Mouse (Mus musculus) large intestine, adult 2 months (tissue): ENCODE data around the gene Cst3. TPM values are rescaled to one million over a fixed set of nuclear protein-coding genes. Genes with fewer than 3 reads are reported as not detected.

ENCODE experiments used
- DNase-seq: peaks from one replicate; pipeline ENCODE4 v3.0.0-alpha.2; 2012; ENCODE audit warnings: low read depth, low spot score
- whole genome bisulfite sequencing: fragments of 180-500 bp; shearing (Covaris S2); methylation state at CpG from one replicate; pipeline ENCODE4 v1.1.7; 2018; 5-methylcytosine and 5-hydroxymethylcytosine counted together
- polyA plus RNA-seq: library from polyadenylated mRNA; depleted of rRNA; stranded (reverse); fragments of >200 nt; gene quantifications from 2 replicates; pipeline ENCODE4 v1.2.3, GENCODE M21; 2012; rRNA removed

Gene Cst3
- 418 and 430 TPM in 2 replicates for polyA plus RNA-seq

DNA sequence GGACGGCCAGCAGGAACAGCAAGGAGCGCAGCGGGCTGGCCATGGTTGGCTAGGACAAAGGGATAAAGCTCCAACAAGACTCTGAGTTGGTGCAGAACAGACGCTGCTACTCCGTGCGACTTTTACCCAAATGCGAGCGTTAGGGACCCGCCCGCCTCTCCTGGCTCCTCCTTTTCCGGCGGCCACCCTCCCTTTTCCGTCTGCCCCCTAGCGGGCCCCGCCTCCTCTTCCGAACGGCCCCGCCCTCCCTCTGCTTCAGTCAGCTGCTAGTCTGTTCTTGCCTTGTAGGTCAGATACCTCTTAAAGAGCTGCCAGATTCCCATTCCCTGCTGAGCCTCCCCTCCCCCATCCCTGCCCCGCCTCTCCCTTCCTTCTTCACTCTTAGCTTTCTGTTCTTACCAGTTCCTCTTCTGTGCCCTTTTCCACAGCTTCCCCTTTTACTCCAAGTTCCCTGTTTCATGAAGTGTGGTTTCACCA, at the start of gene Cst3:
TSS of gene Cst3 (minus strand) at position 358 of the 477 bp plus-strand sequence.
- under 1% methylated on average over 19 of the region's 19 CpGs for WGBS
- DNase-seq = peak; percentile 57

DNA sequence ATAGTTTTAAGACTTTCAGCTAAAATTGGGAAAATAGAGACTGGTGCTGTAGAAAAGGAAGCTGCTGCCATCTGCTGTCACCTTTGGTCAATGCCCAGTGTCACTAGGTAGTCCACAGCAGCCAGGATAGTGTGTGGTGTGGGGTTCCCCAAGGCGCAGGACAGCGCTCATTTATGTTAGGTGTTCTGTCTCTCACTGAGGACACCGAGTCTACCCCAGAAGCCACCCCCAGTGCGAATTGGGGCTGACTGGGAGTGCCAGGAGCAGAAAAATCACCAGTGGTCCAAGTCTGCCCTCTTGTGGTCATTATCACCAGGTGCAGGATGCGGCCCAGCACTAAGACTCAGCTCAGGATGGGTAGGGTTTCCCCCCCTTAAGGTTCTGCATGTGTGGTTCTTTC, 26.8 kb upstream of the Cst3 start:
- peak; percentile 19 for DNase-seq

DNA sequence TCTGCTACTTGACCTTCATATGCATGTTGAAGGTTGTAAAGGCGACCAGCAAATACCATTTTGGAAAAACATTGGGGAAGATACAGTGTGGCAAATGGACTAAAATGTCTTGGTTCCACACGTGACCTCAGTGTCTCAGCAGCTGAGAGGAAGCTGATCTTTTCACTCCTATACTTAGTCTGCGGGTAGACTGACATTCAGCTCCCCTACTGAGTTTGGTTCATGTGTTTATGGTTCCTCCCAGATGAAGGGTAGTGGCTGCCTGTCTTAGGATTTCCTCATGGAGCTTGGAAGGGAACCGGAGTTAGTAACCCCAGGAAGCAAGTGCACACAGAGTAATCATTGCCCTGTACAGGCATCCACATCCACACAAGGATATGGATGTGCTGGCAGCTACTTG, 24.8 kb upstream of the Cst3 start:
- no peak for DNase-seq
- WGBS = 61% methylated on average over 4 of the region's 4 CpGs

More for the DNA sequence above, 26.8 kb upstream of the Cst3 start:
- WGBS = 5% methylated on average over 5 of the region's 5 CpGs

DNA sequence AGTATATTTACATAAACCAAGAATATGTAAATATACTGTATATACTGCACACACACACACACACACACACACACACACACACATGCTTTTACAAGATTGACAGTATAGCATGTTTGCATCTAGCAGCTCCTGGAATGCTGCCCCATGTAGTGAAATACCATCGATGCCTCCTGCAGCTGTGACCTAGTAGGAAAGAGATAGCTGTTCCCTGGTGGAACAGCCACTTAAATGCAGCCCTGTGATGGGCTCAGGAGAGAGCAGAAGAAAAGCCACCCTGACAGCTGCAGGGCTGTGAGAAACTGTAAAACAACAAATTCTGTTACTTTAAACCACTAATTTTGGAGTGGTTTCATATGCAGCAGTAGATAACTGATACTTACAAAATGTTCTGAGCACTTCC, 20.7 kb upstream of the Cst3 start:
- DNase-seq = no peak
- 42% methylated on average over 1 of the region's 1 CpGs for WGBS

DNA sequence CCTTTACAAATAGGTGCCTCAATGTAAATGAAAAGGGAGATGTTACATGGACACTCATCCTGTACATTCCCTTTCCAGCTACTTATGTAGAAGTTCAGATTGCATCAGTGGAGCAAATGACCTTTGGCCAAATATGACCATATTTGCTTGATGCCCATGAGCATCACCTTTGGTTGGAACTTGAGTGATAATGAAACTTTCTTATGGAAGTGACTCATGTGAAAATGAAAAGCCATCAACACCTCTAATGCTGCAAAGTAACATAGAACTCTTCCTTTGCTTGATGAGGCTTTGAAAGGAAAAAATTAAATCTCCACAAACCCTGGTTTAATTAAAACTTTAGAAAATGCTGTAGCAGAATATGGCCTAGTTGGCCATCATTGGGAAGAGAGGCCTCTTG, 17.6 kb upstream of the Cst3 start:
- no peak for DNase-seq

DNA sequence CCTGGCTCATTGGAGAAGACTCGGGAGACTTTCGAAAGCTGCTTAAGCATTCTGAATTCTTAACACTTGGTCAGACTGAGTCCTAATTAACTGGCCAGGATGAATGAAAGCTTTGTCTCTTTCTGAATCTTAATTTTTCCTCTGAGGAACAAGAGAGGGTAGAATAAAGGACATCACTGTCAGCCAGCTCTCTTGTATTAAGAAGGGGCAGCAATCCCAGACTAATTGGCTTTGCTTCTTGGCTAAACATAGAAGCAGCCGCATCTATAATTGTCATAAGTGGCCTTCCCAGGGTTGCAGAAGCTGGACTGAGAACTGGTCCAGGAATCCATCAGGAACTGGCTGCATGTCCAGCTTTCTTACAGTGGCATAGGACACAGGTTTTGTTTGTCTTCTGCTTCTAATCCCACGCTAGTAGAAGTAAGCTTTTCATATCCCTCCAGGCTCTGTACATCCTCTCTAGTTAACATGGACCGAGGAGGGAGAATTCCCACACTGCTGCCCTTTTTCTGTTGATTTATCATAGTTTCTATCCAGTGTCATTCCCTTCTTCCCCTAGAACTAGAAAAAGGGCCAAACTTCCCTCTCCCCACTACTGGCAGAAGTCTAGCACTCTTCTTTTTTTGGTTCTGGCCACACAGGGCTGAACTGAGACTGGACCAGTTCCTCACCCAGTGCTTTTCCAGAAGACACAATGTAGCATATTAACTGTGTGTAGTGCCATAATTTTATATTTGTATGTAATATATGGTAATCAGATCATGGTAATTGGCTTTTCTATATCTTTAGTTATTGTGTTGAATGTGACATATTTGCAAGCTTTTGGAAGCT, 14.7 kb upstream of the Cst3 start:
- DNase-seq = no peak
- 69% methylated on average over 5 of the region's 5 CpGs for WGBS

DNA sequence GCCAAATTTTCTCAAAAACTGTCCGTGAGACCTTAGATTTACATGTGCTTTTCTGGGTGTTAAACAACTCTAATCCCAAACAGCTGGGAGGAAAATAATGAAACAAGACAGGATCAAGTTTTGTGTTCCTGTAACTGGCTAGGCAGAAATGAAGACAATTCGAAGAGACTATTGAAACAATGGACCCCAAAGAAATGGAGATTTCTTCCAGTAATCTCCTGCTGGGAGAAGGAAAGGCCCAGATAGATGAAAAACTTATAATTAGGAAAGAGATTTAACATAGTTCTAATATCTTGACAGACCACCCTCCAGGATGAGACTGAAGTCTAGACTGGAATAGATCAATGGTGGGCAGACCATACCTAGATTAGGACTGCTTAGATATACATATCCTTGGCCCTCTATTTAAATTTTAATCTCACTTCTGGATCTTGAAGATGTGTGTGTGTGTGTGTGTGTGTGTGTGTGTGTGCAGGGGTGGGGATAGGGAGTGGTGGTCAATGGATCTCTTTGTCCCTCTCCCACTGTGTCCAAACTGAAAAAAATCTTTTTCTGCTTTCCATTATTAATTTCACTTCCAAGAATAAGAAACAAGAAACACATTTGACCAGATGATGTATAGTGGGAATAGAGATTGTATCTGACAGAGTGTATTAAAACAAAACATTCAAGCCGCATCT, 14.0 kb upstream of the Cst3 start:
- DNase-seq = no peak
- WGBS = 65% methylated on average over 3 of the region's 3 CpGs

DNA sequence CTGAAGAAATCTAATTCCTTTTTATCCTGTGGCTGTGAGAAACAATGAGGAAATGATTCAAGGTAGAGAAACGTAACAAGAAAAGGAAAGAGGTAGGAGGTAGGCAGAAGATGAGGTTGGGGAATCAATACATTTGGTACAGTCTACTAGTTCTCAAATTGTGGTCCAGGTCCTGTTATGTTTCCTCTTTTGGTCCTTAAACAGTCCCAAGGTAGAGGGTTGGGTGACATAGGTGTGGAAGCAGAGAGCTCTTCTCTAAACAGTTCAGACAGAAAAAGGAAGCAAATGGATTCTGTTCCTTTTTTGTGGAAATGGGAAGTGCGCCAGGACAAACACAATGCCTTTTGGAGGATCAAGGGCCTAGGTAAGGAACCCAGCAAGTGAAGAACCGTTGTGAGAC, 13.4 kb upstream of the Cst3 start:
- WGBS = 61% methylated on average over 3 of the region's 3 CpGs
- no peak for DNase-seq

DNA sequence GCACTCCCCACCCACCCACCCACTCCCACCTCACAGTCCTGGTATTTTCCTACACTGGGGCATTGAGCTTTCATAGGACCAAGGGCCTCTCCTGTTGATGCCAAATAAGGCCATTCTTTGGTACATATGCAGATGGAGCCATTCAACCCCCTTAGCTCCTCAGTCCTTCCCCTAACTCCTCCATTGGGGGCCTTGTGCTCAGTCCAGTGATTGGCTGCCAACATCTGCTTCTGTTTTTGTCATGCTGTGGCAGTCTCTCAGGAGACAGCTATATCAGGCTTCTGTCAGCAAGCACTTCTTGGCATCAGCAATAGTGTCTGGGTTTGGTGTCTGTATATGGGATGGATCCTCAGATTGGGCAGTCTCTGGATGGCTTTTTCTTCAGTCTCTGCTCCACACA, 9.2 kb upstream of the Cst3 start:
- no peak for DNase-seq

DNA sequence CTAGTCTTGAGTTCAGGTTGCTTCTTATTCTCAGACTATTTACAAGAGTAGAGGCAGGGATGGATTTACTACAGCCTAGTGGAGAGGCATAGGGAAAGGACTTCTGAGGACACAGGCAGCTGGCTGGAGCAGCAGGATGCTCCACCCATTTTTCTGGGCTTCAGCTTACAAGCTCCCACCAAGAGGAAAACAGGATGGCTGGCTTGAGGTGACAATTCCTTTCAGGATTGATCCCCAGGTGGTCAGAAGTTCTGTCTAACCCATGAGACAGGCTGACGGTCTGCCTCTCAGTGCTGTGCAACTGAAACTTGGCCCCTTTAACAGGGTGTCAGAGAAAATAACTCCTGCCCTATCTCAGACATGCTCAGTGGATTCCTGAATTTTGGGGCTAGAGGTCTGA, 3.7 kb upstream of the Cst3 start:
- 61% methylated on average over 1 of the region's 1 CpGs for WGBS
- no peak for DNase-seq

DNA sequence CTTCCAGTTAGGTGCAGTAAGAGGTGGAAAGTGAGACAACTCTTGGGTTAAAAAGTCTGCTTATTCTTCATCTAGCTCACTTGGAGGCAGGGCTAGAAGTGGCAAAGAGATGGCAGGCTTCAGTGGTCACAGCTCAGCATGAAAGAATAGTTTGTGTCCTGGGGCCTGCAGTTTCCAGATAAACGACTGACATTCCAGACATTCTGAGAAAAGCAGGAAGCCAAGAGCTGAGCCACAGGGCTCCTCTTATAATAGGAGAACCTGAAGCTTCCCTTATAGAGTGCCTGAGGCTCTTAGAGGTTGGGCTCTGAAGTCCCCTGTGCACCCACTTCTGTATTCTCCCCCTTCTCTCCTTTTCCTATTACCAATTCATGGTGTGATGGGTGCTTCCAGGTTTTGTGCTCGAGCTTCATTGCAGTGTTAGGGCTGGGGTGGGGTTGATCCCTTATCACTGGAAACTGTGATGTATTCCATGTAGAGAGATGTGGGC, 3.2 kb upstream of the Cst3 start:
- 7% methylated on average over 2 of the region's 2 CpGs for WGBS
- no peak for DNase-seq

DNA sequence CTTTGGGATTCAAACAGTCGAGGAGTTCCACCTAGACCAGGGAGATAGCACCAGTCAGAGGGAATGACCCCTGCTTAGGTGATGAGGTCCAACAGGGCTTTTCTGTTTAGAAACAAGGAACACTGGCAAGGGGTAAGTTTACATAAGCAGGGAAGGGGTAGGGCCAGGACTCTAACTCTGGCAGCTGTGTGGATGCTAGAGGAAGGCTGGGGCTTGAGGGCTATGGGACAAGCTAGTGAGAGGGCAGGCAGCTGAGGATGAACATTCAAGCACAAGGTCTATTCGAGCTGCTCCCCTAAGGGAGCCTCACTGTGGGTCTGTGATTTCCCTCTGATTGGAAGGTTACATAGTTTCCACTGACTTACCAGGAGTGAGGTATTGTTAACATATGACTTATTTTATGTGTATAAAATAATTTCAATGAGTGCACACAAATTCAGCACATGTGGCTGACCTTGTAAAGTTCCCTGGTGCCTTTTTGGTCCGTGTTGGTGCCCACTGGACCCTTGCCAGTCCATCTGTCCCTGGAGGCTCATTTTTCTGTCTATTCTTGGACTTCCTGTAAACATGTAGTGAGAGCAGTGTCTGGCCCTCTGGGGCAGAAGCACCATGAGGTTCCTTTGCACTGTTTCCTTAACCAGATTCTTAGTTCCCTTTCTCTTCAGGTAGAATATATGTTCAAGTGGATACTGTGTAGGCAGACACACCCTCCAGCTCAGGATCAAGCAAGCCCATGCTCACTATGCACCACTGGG, 1.7 kb upstream of the Cst3 start:
- DNase-seq = no peak
- WGBS = 25% methylated on average over 3 of the region's 3 CpGs

DNA sequence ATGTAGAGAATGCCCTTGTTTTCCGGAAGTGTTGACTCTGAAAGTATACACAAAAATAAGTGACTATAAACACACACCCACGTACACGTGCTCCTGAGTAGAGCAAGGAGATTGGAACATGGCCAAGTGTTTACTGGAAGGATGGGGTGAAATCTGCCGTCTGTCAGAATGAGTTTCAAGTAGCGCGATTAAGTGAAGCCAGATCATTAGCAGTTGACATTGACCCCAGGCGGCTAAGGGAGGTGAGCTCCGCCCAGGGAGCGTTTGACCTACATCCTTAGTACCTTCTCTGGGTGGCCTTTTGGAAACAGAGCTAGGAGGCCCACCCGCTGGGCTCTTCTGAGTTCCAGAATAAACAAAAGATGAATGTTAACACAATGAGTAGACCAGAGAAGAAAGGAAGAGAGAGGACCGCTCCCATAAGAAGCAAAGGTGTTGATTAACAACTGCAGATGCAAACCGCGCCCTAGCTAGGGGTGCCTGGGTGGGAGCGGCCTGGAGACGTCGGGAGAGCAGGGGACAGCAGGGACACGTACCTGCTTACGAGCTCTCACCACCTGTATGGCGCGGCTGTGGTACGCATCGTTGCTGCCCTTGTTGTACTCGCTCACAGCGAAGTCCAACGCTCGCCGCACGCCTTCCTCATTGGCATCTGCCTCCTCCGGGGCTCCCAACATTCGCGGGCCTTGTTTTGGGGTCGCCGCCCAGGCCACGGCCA, 716 bp downstream of the Cst3 start:
- no peak for DNase-seq
- under 1% methylated on average over 34 of the region's 34 CpGs for WGBS

DNA sequence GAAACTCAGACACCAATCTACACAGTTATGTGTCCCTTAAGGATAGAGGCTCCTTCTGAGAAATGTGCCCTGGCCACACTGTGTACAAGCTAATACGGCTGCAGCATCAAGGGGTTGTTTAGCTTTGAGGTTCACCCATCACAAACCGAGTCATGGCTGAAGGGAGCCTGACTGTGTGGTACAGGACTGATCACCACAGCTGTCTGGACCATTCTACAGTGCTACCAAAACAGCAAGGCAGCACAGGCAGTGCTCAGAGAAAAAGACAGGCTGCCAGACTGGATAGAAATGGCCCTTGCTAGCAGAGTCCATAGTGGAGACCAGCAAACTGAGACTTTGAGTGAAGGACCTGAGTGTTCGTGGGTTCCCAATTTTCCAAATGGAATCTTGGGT, 1.3 kb downstream of the Cst3 start:
- WGBS = 31% methylated on average over 3 of the region's 3 CpGs
- no peak for DNase-seq

DNA sequence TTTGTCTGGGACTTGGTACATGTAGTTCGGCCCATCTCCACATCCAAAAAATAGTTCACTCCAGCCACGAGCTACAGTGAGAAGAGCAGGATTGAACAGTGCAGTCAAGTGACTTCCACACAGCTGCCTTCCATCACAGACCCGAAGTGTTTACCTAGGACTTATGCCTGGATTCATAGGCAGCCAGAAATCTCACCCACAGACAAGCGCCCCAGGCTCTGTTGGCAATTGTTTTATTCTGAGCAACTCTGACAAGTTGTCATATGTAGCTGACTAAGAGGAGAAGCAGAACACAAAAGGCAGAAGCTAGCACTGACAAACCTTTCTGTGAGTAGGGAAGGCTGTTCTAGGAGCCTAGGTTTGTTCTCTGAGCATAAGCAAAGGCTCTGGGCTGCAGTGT, 2.6 kb downstream of the Cst3 start:
- no peak for DNase-seq
- 55% methylated on average over 4 of the region's 4 CpGs for WGBS

DNA sequence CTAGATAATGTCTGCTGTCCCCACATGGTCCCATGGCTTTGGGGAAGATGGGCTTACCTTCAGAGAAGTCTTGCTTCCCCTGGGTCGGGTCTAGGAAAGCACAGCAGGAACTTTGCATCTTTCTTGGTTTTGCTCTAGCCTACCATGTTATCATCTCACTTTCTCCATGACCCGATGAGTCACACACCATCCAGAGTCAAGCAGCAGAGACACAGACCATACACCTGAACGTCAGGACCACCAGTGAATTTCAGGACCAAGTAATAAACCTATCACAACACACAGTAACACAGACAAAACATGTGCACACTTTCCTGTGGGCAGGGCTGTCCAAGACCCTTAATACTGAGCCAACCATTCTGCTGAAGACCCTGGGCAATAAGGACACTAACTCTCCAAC, 5.0 kb downstream of the Cst3 start:
- no peak for DNase-seq
- WGBS = 86% methylated on average over 3 of the region's 3 CpGs

DNA sequence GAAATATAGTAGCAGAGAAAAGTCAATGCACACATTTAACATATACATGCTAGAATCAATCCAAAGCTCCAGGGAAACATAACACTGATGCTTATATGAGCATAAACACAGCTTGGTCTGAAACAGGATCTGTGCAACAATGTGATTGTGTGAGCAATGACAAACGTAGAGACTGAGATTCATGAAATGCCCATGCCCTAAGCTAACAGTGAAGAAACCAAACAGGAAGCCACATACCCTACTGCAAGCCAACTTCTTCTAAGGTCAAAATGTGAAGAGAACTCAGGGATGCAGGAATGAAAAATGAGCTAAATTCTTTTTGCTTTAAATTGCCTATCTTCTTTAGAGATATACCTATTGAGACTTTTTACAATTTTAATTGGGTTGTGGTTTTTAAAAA, 6.5 kb downstream of the Cst3 start:
- DNase-seq = no peak
- WGBS = 37% methylated on average over 1 of the region's 1 CpGs

DNA sequence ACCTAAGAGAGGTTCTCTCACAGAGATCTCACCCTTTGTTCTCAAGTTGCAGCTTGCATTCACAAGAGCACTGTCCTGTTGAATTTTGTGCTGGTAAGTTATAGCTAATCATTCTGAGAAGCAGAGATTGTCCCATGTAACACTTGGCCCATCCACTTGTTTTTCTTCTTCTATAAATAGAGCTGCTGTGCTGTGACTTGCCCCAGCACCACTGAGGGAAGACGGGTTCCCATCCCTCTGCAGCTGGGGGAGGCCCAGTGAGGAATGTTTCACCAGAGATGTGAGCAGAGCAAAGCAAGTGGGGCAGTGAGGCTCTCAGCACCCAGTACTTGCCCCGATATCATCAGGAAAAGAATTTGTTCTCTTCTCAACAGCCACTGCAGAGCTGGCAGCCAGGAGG, 10.5 kb downstream of the Cst3 start, which contains the start of gene 9230104L09Rik:
TSS of gene 9230104L09Rik (minus strand) at position 73 of the 400 bp plus-strand sequence.
- 30% methylated on average over 2 of the region's 2 CpGs for WGBS
- DNase-seq = no peak

DNA sequence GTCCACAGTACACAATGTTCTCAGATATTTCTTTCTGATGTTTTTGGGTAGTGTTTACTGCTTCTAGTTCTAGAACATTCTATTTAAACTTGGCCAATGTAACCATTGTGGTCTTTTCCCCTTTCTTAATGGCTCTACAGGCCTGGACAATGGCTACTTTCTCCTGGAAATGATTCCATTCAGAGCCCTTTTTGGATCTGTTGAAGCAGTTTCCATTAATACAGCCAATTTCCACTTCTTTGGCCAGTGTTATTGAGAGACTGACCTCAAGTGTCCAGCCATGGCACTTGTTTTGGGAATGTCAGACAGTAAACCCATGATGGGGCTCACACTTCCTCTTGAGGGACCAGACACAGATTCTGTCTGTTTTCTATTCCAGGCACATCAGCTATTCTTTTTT, 13.8 kb downstream of the Cst3 start:
- DNase-seq = no peak

DNA sequence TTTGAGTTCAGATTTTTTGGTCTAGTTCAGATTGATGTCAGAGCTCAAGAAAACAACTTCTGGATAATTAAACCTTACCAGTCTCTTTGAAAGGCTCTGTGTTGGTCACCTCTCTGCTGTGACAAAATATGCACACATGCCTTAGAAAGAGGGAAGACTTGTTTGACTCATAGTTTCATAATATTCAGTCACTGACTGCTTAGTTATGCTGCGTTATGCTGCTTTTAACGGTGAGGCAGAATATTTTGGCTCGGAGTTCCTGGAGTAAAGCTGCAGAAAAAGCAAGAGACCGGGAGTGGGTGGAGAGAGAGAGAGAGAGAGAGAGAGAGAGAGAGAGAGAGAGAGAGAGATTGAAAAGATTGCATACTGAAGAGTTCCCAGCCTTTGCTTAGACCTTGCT, 14.5 kb downstream of the Cst3 start:
- no peak for DNase-seq
- WGBS = 64% methylated on average over 4 of the region's 4 CpGs
